Mouse (Mus musculus): ENCODE measurements around the gene Fdxacb1. TPM values are rescaled to one million over a fixed set of nuclear protein-coding genes. Genes with fewer than 3 reads are reported as not detected.

The Fdxacb1 gene
- polyA plus RNA-seq, 1 experiment from 2014 or later: 11.7 TPM

DNA sequence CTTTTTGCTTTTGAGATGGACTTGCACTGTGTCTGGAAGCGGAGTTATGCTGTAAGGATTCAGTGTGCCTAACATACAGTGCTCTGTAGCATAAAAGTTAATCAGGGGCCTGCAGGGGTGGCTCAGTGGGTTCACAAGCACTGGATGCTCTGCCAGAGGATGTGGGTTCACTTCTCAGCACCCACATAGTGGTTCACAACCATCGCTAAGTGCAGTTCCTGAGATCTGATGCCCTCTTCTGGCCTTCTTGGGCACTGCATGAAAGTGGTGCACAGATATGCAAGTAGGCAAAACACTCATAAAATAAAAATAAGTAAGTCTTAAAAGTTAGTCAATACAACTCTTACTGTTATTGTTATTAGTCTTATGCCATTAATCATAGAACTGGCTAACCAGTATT is 14.1 kb downstream of the Fdxacb1 start:
- Histone ChIP-seq H3K4me2 (ENCODE audit: low read length) (no peak overlapping the region), H3K36me3 (ENCODE audit: control insufficient read depth, insufficient read depth, low read length) (peaks cover 39% of the 10 kb centered on the region), H3K4me1 (ENCODE audit: control insufficient read depth, insufficient read depth, low read length) (no peaks in the 10 kb centered on the region), H3K4me3 (ENCODE audit: low read depth, low read length) (no peak overlapping the region), H3K9me3 (replicated peaks; ENCODE audit: control insufficient read depth, low read length, poor library complexity, severe bottlenecking) (no peaks in the 10 kb centered on the region), H3K9ac (ENCODE audit: low read depth, low read length) (no peak overlapping the region), H3K27ac (ENCODE audit: low read length) (no peak overlapping the region), H3K27me3 (ENCODE audit: control insufficient read depth, insufficient read depth, low read depth, low read length) (no peaks in the 10 kb centered on the region)
- 70% methylated on average over 2 of the region's 2 CpGs for WGBS
- no peak for ATAC-seq

DNA sequence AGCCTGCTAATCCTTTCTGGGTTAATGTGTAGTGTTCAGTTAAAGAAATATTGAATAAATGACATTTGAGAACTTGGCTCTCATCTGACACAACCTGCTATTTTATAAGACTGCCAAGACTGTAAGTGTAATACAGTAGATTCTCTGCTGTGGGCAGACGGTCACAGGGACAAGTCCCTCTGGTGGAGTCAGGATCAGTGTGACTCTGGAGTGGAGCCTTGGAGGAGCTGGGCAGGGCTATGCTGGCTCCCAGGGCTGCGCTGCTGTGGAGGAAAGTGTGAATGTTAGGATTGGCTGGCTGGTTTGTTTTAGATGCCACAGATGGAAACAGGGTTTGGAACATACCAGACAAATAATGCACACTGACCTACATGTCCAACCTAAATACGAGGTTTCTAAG is 27.2 kb downstream of the Fdxacb1 start:
- H3K36me3 ChIP-seq (ENCODE audit: control insufficient read depth, insufficient read depth, low read length): peaks cover 3% of the 10 kb centered on the region; the same call in 1 of the 2 replicates
- no peak overlapping the region for H3K4me3 ChIP-seq (ENCODE audit: low read depth, low read length)
- H3K4me2 ChIP-seq (ENCODE audit: low read length): no peak overlapping the region
- WGBS: 95% methylated on average over 3 of the region's 3 CpGs
- H3K27ac ChIP-seq (ENCODE audit: low read length): no peak overlapping the region
- no peaks in the 10 kb centered on the region for H3K27me3 ChIP-seq (ENCODE audit: control insufficient read depth, insufficient read depth, low read depth, low read length)
- ATAC-seq: no peak
- no peak overlapping the region for H3K9ac ChIP-seq (ENCODE audit: low read depth, low read length)
- no peaks in the 10 kb centered on the region for H3K9me3 ChIP-seq (replicated peaks; ENCODE audit: control insufficient read depth, low read length, poor library complexity, severe bottlenecking)
- H3K4me1 ChIP-seq (ENCODE audit: control insufficient read depth, insufficient read depth, low read length): no peaks in the 10 kb centered on the region

DNA sequence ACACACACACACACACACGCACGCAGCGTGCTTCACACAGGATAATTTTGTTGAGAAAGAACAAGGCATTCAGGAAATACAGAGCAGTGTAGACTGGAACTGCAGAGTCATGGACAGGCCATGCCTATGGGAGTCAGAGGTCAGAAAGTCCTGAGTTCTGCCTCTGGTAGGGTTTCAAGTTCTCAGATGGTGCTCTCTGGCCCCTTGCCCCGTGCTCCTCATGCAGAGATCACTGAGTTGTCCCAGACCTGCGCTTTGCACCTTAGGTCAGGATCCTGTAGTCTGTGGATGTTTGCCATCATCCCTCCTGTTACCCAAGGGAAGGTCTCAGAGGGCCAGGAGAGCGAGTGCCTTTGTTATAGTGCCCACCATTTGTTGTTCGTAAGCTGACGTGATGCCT is 28.7 kb downstream of the Fdxacb1 start:
- H3K36me3 ChIP-seq (ENCODE audit: control insufficient read depth, insufficient read depth, low read length): peaks cover 3% of the 10 kb centered on the region; the same call in 1 of the 2 replicates
- H3K4me3 ChIP-seq (ENCODE audit: low read depth, low read length): no peak overlapping the region
- no peaks in the 10 kb centered on the region for H3K4me1 ChIP-seq (ENCODE audit: control insufficient read depth, insufficient read depth, low read length)
- WGBS: 92% methylated on average over 8 of the region's 8 CpGs
- H3K4me2 ChIP-seq (ENCODE audit: low read length): no peak overlapping the region
- H3K9ac ChIP-seq (ENCODE audit: low read depth, low read length): no peak overlapping the region
- no peaks in the 10 kb centered on the region for H3K27me3 ChIP-seq (ENCODE audit: control insufficient read depth, insufficient read depth, low read depth, low read length)
- H3K27ac ChIP-seq (ENCODE audit: low read length): no peak overlapping the region
- no peak for ATAC-seq
- no peaks in the 10 kb centered on the region for H3K9me3 ChIP-seq (replicated peaks; ENCODE audit: control insufficient read depth, low read length, poor library complexity, severe bottlenecking)

DNA sequence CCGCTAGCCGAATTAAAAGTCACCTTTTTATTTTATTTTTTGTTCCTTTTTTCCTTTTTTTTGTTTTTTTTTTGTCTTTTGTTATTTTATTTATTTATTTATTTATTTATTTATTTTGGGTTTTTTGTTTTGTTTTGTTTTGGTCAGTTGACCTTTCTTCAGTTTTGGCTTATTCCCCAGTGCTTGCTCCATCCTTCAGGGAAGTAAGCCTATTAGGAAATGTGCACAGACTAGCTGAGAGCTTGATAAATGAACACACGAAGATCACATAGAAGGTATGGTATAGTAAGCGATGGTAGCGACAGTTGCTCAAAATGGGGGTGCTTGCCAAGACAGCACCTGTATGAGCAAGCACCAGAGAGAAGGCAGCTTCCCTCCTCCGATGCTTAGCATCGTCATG is 29.6 kb downstream of the Fdxacb1 start:
- 96% methylated on average over 7 of the region's 7 CpGs for WGBS
- Histone ChIP-seq H3K4me2 (ENCODE audit: low read length) (no peak overlapping the region), H3K4me1 (ENCODE audit: control insufficient read depth, insufficient read depth, low read length) (no peaks in the 10 kb centered on the region), H3K36me3 (ENCODE audit: control insufficient read depth, insufficient read depth, low read length) (peaks cover under 1% of the 10 kb centered on the region), H3K9me3 (replicated peaks; ENCODE audit: control insufficient read depth, low read length, poor library complexity, severe bottlenecking) (no peaks in the 10 kb centered on the region), H3K27me3 (ENCODE audit: control insufficient read depth, insufficient read depth, low read depth, low read length) (no peaks in the 10 kb centered on the region), H3K9ac (ENCODE audit: low read depth, low read length) (no peak overlapping the region), H3K27ac (ENCODE audit: low read length) (no peak overlapping the region), H3K4me3 (ENCODE audit: low read depth, low read length) (no peak overlapping the region)
- ATAC-seq: no peak

DNA sequence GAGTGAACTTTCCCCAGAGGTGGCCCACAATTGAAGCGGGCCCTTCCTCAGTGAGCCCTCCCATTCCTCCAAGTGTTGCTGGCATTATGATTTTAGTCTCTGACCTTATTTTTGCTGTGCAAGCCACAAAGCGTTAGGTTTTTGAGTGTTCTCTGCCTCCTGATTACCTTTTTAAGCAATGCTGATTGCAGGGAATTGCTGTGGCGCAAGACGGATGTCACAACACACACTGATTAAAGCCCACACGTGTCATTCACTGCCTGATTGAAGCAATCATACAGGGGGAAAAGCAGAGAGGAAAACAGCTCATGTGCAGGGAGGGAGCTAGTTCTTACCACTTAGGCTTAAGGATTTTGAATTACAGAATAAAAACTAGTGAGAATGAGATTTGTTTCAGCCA is 30.3 kb downstream of the Fdxacb1 start:
- Histone ChIP-seq H3K27me3 (ENCODE audit: control insufficient read depth, insufficient read depth, low read depth, low read length) (no peaks in the 10 kb centered on the region), H3K27ac (ENCODE audit: low read length) (no peak overlapping the region), H3K9ac (ENCODE audit: low read depth, low read length) (no peak overlapping the region), H3K4me2 (ENCODE audit: low read length) (no peak overlapping the region), H3K36me3 (ENCODE audit: control insufficient read depth, insufficient read depth, low read length) (peaks cover 7% of the 10 kb centered on the region), H3K4me1 (ENCODE audit: control insufficient read depth, insufficient read depth, low read length) (no peaks in the 10 kb centered on the region), H3K9me3 (replicated peaks; ENCODE audit: control insufficient read depth, low read length, poor library complexity, severe bottlenecking) (no peaks in the 10 kb centered on the region), H3K4me3 (ENCODE audit: low read depth, low read length) (no peak overlapping the region)
- ATAC-seq: no peak
- WGBS: 78% methylated on average over 5 of the region's 5 CpGs

DNA sequence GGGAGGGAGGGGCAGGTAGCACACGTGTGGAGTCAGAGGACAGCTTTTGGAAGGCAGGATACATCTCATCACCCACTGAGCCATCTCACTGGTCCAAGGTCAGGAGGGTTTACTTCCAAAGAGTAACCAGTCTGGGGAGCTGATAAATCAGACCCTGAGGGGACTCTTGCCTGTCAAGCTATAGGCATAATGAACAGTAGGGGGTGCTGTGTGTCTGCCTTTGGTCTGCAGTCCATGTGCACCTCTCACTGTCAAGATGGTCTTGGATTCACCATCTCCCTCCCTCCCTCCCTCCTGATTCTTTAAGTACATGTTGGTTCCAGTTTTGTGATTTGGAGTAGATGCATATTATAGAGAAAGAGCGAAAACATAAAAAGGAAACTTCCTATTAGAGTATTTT is 32.9 kb downstream of the Fdxacb1 start:
- ATAC-seq: no peak
- Histone ChIP-seq H3K36me3 (ENCODE audit: control insufficient read depth, insufficient read depth, low read length) (peaks cover 25% of the 10 kb centered on the region), H3K9ac (ENCODE audit: low read depth, low read length) (no peak overlapping the region), H3K27me3 (ENCODE audit: control insufficient read depth, insufficient read depth, low read depth, low read length) (no peaks in the 10 kb centered on the region), H3K4me1 (ENCODE audit: control insufficient read depth, insufficient read depth, low read length) (no peaks in the 10 kb centered on the region), H3K4me2 (ENCODE audit: low read length) (no peak overlapping the region), H3K4me3 (ENCODE audit: low read depth, low read length) (no peak overlapping the region), H3K9me3 (replicated peaks; ENCODE audit: control insufficient read depth, low read length, poor library complexity, severe bottlenecking) (no peaks in the 10 kb centered on the region), H3K27ac (ENCODE audit: low read length) (no peak overlapping the region)
- 62% methylated on average over 2 of the region's 2 CpGs for WGBS

DNA sequence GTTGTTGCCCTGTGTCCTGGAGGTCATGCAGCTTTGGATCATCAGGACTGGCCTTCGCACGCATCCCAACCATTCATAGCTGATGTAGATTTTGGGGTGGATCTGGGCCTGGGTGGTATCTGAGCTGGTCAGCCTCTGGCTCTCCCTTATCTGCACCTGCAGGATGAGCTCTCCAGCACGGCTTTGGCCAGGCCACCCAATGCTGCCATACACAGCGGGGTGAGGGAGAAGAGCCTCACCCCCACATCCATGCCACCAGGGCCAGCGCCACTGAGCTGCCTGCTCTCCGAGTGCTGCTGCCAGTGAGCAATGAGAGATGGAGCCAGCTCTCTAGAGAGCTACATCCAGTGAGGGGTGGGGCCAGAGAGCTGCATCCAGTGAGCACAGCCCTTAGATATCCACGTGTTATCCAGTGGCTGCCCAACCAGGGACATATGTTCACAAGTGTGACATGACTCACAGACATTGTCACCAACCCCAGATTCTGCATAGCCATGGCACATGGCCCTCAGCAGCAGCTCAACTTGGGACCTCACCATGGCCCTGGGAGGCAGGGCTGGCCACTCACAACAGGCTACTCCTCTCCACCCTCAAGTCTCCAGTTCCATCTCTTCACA is 35.1 kb downstream of the Fdxacb1 start:
- no peak overlapping the region for H3K4me2 ChIP-seq (ENCODE audit: low read length)
- H3K4me3 ChIP-seq (ENCODE audit: low read depth, low read length): no peak overlapping the region
- no peaks in the 10 kb centered on the region for H3K4me1 ChIP-seq (ENCODE audit: control insufficient read depth, insufficient read depth, low read length)
- 88% methylated on average over 7 of the region's 7 CpGs for WGBS
- peaks cover 29% of the 10 kb centered on the region for H3K36me3 ChIP-seq (ENCODE audit: control insufficient read depth, insufficient read depth, low read length)
- H3K27me3 ChIP-seq (ENCODE audit: control insufficient read depth, insufficient read depth, low read depth, low read length): no peaks in the 10 kb centered on the region
- no peaks in the 10 kb centered on the region for H3K9me3 ChIP-seq (replicated peaks; ENCODE audit: control insufficient read depth, low read length, poor library complexity, severe bottlenecking)
- no peak overlapping the region for H3K9ac ChIP-seq (ENCODE audit: low read depth, low read length)
- no peak for ATAC-seq
- H3K27ac ChIP-seq (ENCODE audit: low read length): no peak overlapping the region

DNA sequence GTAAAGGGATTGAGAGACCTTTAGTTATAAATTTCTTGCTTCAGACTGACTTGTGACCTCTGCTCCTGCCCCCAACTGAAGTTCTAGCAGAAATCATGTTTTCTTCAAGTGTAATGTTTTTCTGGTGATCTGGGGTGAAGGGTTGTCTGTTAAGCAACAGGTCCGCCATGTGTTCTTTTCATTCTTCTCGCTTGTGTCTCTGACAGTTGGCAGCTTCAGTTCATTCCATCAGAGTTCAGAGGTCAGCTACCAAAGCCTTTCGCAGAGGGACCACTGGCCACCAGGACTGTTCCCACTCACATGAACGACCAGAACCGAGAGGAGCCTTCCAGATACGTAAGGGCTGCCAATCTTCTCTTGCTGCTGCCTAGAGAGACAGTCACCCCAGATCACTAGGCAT is 40.4 kb downstream of the Fdxacb1 start:
- WGBS: 94% methylated on average over 6 of the region's 6 CpGs

DNA sequence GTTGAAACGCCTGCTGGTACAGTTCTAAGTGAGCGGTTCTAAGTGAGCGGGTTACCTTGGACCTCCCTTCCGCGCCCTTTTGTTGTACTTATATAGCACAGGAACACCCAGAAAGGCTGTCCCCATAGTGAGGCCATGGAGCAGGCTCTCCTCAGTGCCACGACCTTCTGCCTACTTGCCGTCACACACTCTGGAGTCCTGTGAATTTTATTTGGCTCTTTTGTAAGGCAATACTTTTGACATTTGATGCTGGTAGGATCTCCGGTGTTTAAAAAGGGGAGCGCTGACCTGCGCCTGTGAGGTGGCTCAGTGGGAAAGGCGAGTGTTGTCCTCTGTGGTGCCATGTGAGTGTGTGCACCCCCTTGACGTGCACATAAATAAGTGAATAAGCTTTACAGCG is 41.1 kb downstream of the Fdxacb1 start:
- H3K9me3 ChIP-seq (replicated peaks; ENCODE audit: control insufficient read depth, low read length, poor library complexity, severe bottlenecking): no peaks in the 10 kb centered on the region
- WGBS: 95% methylated on average over 13 of the region's 13 CpGs
- ATAC-seq: no peak
- no peak overlapping the region for H3K9ac ChIP-seq (ENCODE audit: low read depth, low read length)
- no peak overlapping the region for H3K4me2 ChIP-seq (ENCODE audit: low read length)
- no peaks in the 10 kb centered on the region for H3K27me3 ChIP-seq (ENCODE audit: control insufficient read depth, insufficient read depth, low read depth, low read length)
- peaks cover 34% of the 10 kb centered on the region for H3K36me3 ChIP-seq (ENCODE audit: control insufficient read depth, insufficient read depth, low read length)
- no peak overlapping the region for H3K4me3 ChIP-seq (ENCODE audit: low read depth, low read length)
- H3K27ac ChIP-seq (ENCODE audit: low read length): no peak overlapping the region
- H3K4me1 ChIP-seq (ENCODE audit: control insufficient read depth, insufficient read depth, low read length): no peaks in the 10 kb centered on the region

More for the DNA sequence above, 40.4 kb downstream of the Fdxacb1 start:
- Histone ChIP-seq H3K4me2 (ENCODE audit: low read length) (no peak overlapping the region), H3K27ac (ENCODE audit: low read length) (no peak overlapping the region), H3K9ac (ENCODE audit: low read depth, low read length) (no peak overlapping the region), H3K36me3 (ENCODE audit: control insufficient read depth, insufficient read depth, low read length) (peaks cover 32% of the 10 kb centered on the region), H3K4me1 (ENCODE audit: control insufficient read depth, insufficient read depth, low read length) (no peaks in the 10 kb centered on the region), H3K9me3 (replicated peaks; ENCODE audit: control insufficient read depth, low read length, poor library complexity, severe bottlenecking) (no peaks in the 10 kb centered on the region), H3K27me3 (ENCODE audit: control insufficient read depth, insufficient read depth, low read depth, low read length) (no peaks in the 10 kb centered on the region), H3K4me3 (ENCODE audit: low read depth, low read length) (no peak overlapping the region)
- ATAC-seq: no peak

All from midbrain, embryonic 16.5 days (tissue).